Mouse (Mus musculus) kidney, adult 2 months (tissue): ENCODE measurements around the gene Wdr81.
"Not testable (repeated sequence)": the region's sequence is repeated elsewhere in the genome, so short reads cannot be mapped to it uniquely, and the experiment has no call there.

Experiments used
- CTCF ChIP-seq: fragments of 200-500 bp; conservative IDR thresholded peaks from 2 replicates; pipeline ENCODE4 v1.5.1; 2011; ENCODE audit warnings: low read depth, mild to moderate bottlenecking, control low read depth, low read length, moderate library complexity, mixed read lengths; ENCODE audit not compliant: insufficient read depth, insufficient read length
- POLR2A ChIP-seq: fragments of 200-500 bp; IDR thresholded peaks from one replicate; pipeline ENCODE4 v1.6.1; 2011; ENCODE audit warnings: low read depth, low read length, control low read depth

DNA sequence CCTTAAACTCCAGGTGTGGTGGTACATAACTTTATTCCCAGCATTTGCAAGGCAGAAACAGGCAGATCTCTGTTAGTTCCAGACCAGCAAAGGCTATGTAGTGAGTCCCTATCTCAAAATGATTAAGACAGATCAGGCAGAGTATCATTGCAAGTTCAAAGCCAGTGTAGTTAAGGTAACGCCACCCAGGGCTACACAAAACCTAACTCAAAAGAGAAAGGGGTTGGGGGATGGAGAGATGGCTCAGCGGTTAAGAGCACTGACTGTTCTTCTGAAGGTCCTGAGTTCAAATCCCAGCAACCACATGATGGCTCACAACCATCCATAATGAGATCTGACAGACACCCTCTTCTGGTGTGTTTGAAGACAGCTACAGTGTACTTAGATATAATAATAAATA, 1.5 kb upstream of the Wdr81 start:
- not testable (repeated sequence) for TF ChIP-seq CTCF, POLR2A
